Mouse (Mus musculus) G1E (cell line): ENCODE data around the gene Mcub. TPM values are rescaled to one million over a fixed set of nuclear protein-coding genes. Genes with fewer than 3 reads are reported as not detected.
A peak's percentile ranks its signal among the peaks of the same experiment; 100 is the strongest.

Experiments used
- ATAC-seq: 2 replicates; pipeline ENCODE4 v1.8.0; 2016; ENCODE audit warnings: mild to moderate bottlenecking; ENCODE audit not compliant: insufficient number of reproducible peaks, poor library complexity, low FRiP score, severe bottlenecking; ENCODE audit errors: extremely low read depth
- DNase-seq: peaks from one replicate; pipeline ENCODE4 v3.0.0; 2012; ENCODE audit warnings: low spot score
- H3K27me3 ChIP-seq: 2 replicates; pipeline ENCODE4 v1.6.1; 2012; ENCODE audit warnings: mild to moderate bottlenecking, low read length, inconsistent platforms; ENCODE audit not compliant: insufficient read depth
- H3K36me3 ChIP-seq: replicated peaks from 2 replicates; pipeline ENCODE3; 2012; ENCODE audit warnings: mild to moderate bottlenecking, inconsistent platforms
- H3K4me1 ChIP-seq: 2 replicates; pipeline ENCODE4 v1.6.1; 2012; ENCODE audit warnings: low read depth, low read length, inconsistent platforms, mixed read lengths; ENCODE audit not compliant: insufficient read depth
- H3K4me3 ChIP-seq: 2 replicates; pipeline ENCODE4 v1.5.1; 2012; ENCODE audit warnings: low read depth, mild to moderate bottlenecking, inconsistent platforms, low read length, moderate library complexity, mixed read lengths
- H3K9me3 ChIP-seq: replicated peaks from 2 replicates; pipeline ENCODE4 v1.6.1; 2012; ENCODE audit warnings: inconsistent platforms
- CTCF ChIP-seq: IDR thresholded peaks from 2 replicates; pipeline ENCODE4 v1.5.1; 2012; ENCODE audit warnings: low read depth, low read length, inconsistent platforms, mixed read lengths
- GATA1 ChIP-seq: IDR thresholded peaks from 2 replicates; pipeline ENCODE4 v1.6.1; 2012; ENCODE audit warnings: borderline replicate concordance, low read length, inconsistent platforms, mixed read lengths
- GATA2 ChIP-seq: IDR thresholded peaks from 2 replicates; pipeline ENCODE4 v1.6.1; 2012; ENCODE audit warnings: low read depth, low read length, inconsistent platforms, borderline replicate concordance
- POLR2AphosphoS5 ChIP-seq: IDR thresholded peaks from 2 replicates; pipeline ENCODE4 v1.6.1; 2012; ENCODE audit warnings: low read depth, low read length, inconsistent platforms; ENCODE audit not compliant: insufficient replicate concordance
- TAL1 ChIP-seq: conservative IDR thresholded peaks from 2 replicates; pipeline ENCODE4 v1.6.1; 2012; ENCODE audit warnings: low read depth, low read length, inconsistent platforms, mixed read lengths
- polyA plus RNA-seq: library from polyadenylated mRNA; stranded (reverse); fragments of >175 nt; gene quantifications from 2 replicates; pipeline ENCODE4 v1.2.3, GENCODE M21; 2012
- total RNA-seq, 2 experiments: library from RNA; stranded (forward) in 1 of 2; stranded (reverse) in 1 of 2; fragments of 200-1000 nt in 1 of 2; fragments of >200 nt in 1 of 2; fragmentation: Nextera tagmentation in 1 of 2; gene quantifications; 2 replicates each; pipeline ENCODE4 v1.2.3; 2014 to 2017

Mcub gene
- total RNA-seq (2014; fragmentation: Nextera tagmentation): not detected in 2 replicates
- total RNA-seq (2017): not detected in 2 replicates
- polyA plus RNA-seq: not detected in 2 replicates

DNA sequence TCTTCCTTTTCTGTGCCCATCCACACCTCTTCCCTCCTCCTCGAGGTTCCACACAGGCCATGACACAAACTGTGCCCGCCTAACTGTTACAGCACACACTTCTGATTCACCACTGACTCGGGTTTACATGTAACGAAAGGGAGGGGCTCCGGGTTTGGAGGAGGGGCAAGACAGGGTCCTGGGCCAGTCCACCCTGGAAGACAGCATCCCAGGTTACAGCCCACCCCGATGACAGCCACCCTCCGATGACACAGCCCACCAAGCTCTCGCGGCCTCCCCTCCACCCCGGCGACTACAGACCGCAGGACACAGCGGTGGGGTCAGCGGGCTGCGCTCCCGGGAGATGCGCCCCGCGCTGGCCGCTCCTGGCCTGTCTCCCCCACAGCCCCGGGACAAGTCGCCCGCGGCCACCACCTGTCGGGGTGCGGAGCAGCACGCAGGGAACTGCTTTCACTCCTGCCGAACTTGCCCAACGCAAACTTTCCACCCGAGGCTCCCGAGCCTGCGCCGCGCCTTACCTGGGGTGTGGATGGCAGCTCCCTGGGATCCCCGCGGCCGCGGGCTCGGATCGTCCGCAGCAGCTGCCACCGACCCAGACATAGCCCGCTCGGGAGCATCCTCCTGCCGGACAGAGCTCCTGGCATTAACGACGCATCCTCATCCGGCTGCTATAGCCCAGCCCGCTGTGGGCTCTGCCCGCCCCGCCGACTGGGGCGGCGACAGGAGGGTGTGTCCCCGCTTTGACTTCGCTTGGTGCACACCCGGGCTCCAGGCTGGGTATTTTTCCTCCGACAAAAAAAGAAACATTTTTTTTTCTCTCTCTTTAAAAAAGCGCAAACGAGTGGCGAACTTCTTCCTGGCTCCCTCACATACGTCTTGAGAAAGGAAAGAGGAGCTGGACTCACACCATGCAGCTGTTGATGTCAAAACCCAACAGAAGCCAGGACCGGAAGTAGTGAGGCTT is at the start of gene Mcub:
TSS of gene Mcub (minus strand) at position 775 of the 964 bp plus-strand sequence.
- no peaks in the 10 kb centered on the region for H3K4me1 ChIP-seq
- ATAC-seq (no peak), DNase-seq (no peak)
- no peaks in the 10 kb centered on the region for H3K36me3 ChIP-seq
- H3K27me3 ChIP-seq: no peaks in the 10 kb centered on the region
- H3K4me3 ChIP-seq: no peak within 1 kb of the TSS
- peaks cover 8% of the 10 kb centered on the region for H3K9me3 ChIP-seq
- no peak for TF ChIP-seq CTCF
- no peak for TF ChIP-seq GATA1
- TF ChIP-seq POLR2AphosphoS5: no peak
- TF ChIP-seq GATA2: no peak
- TF ChIP-seq TAL1: no peak

DNA sequence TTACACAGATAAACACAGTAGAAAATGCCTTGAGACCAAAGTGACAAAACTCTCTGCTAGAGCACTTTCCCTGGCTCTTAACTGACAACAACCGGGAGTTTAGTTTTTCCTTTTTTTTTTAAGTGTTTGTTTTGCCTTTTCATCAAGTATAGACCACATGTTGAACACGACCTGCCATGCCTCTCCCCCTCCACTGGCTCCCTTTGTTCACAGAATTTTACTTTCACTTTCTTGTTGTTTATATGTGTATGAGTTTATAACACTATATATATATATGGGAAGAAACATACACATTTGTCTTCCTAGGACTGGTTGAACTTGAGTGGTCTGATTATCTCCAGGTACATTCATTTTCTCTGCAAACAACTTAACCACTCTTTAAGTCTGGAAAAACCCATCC is 42.9 kb upstream of the Mcub start:
- no peak overlapping the region; the same call in 1 of the 2 replicates for H3K4me3 ChIP-seq
- H3K36me3 ChIP-seq: peaks cover 64% of the 10 kb centered on the region
- H3K9me3 ChIP-seq: no peaks in the 10 kb centered on the region
- 0 out of 2 replicates have a peak, but pooled peaks have one; percentile 30 for ATAC-seq
- H3K27me3 ChIP-seq: no peaks in the 10 kb centered on the region
- H3K4me1 ChIP-seq: peaks cover 19% of the 10 kb centered on the region
- TF ChIP-seq GATA1 (no peak), TAL1 (no peak), POLR2AphosphoS5 (no peak), GATA2 (no peak), CTCF (no peak)
- DNase-seq: peak; percentile 15

GRCm38 (mm10) chr3:130011236-130011635 is 41.2 kb upstream of the Mcub start:
- Histone ChIP-seq H3K36me3 (peaks cover 68% of the 10 kb centered on the region), H3K9me3 (no peaks in the 10 kb centered on the region), H3K27me3 (no peaks in the 10 kb centered on the region), H3K4me1 (peaks cover 19% of the 10 kb centered on the region), H3K4me3 (no peak overlapping the region)
- ATAC-seq (no peak), DNase-seq (no peak)
- TF ChIP-seq TAL1: no peak
- no peak for TF ChIP-seq GATA2
- TF ChIP-seq GATA1: no peak
- no peak for TF ChIP-seq CTCF
- TF ChIP-seq POLR2AphosphoS5: no peak

DNA sequence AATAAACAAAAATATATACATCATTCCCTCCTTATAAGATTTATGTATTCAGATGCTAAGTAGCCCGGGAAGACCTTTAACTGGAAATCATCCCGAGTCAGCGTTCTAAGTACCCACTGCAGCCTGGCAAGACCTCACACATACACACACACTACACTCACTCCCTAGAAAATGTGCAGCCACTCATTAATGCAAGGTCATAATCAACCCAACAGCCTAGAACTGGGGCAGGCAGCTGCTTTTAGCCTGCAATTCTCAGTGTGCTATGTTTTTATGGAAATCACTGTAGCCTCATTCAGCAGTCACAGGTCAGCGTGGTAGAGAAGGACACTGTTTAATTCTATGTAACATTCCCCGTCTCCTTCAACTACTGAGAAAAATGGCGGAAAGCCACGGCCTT is 36.1 kb upstream of the Mcub start:
- DNase-seq (no peak), ATAC-seq (no peak)
- H3K36me3 ChIP-seq: peaks cover 81% of the 10 kb centered on the region
- H3K9me3 ChIP-seq: no peaks in the 10 kb centered on the region
- no peaks in the 10 kb centered on the region for H3K27me3 ChIP-seq
- H3K4me1 ChIP-seq: no peaks in the 10 kb centered on the region
- no peak overlapping the region for H3K4me3 ChIP-seq
- TF ChIP-seq TAL1 (no peak), CTCF (no peak), GATA2 (no peak), POLR2AphosphoS5 (no peak), GATA1 (no peak)

GRCm38 (mm10) chr3:130000926-130001325 is 30.9 kb upstream of the Mcub start:
- TF ChIP-seq GATA2 (no peak), POLR2AphosphoS5 (no peak), GATA1 (no peak), TAL1 (no peak), CTCF (no peak)

GRCm38 (mm10) chr3:129998526-129998925 is 28.5 kb upstream of the Mcub start:
- H3K4me1 ChIP-seq: no peaks in the 10 kb centered on the region
- H3K9me3 ChIP-seq: no peaks in the 10 kb centered on the region
- no peaks in the 10 kb centered on the region for H3K27me3 ChIP-seq
- H3K36me3 ChIP-seq: peaks cover 92% of the 10 kb centered on the region
- TF ChIP-seq TAL1 (no peak), GATA1 (no peak), CTCF (no peak), GATA2 (no peak), POLR2AphosphoS5 (no peak)
- ATAC-seq (no peak), DNase-seq (no peak)
- no peak overlapping the region for H3K4me3 ChIP-seq

More at GRCm38 (mm10) chr3:130000926-130001325, 30.9 kb upstream of the Mcub start:
- Histone ChIP-seq H3K36me3 (peaks cover 93% of the 10 kb centered on the region), H3K27me3 (no peaks in the 10 kb centered on the region), H3K4me3 (no peak overlapping the region), H3K4me1 (no peaks in the 10 kb centered on the region), H3K9me3 (no peaks in the 10 kb centered on the region)
- no peak for DNase-seq
- ATAC-seq: no peak
